Mouse (Mus musculus) MEL (cell line): ENCODE data around the gene Map4k1. TPM values are rescaled to one million over a fixed set of nuclear protein-coding genes. Genes with fewer than 3 reads are reported as not detected.

Experiments used
- DNase-seq: peaks from one replicate; pipeline ENCODE4 v3.0.0; 2011; ENCODE audit warnings: low read depth, low spot score
- H3K27ac ChIP-seq: 2 replicates; pipeline ENCODE4 v1.5.1; 2012; ENCODE audit warnings: low read depth, mild to moderate bottlenecking, control low read depth, low read length, moderate library complexity; ENCODE audit not compliant: control insufficient read depth
- H3K27me3 ChIP-seq, 2 experiments: fragments of 150-350 bp in 1 of 2; sonication (generic) in 1 of 2; 2 replicates each; pipeline ENCODE4 v1.6.1; 2012; ENCODE audit warnings: low read length in 2 of 2, mild to moderate bottlenecking in 2 of 2, improper control_type of control experiment in 1 of 2, moderate library complexity in 1 of 2; ENCODE audit not compliant: insufficient read depth in 2 of 2, control insufficient read depth in 1 of 2
- H3K36me3 ChIP-seq, 2 experiments: 2 replicates each; pipeline ENCODE4 v1.6.1; 2012 to 2014; ENCODE audit warnings: low read length in 2 of 2, improper control_type of control experiment in 1 of 2, inconsistent platforms in 1 of 2, mild to moderate bottlenecking in 1 of 2; ENCODE audit not compliant: insufficient read depth in 2 of 2, control insufficient read depth in 1 of 2
- H3K4me1 ChIP-seq, 2 experiments: fragments of 150-350 bp in 1 of 2; sonication (generic) in 1 of 2; 2 replicates each; pipeline ENCODE4 v1.6.1; 2012; ENCODE audit warnings: low read length in 2 of 2, improper control_type of control experiment in 1 of 2, mild to moderate bottlenecking in 1 of 2; ENCODE audit not compliant: insufficient read depth in 2 of 2, control insufficient read depth in 1 of 2
- H3K4me3 ChIP-seq, 2 experiments: fragments of 150-350 bp in 1 of 2; sonication (generic) in 1 of 2; 2 replicates each; pipeline ENCODE4 v1.5.1; 2012; ENCODE audit warnings: low read depth in 2 of 2, low read length in 2 of 2, mild to moderate bottlenecking in 2 of 2, moderate library complexity in 2 of 2, control low read depth in 1 of 2, improper control_type of control experiment in 1 of 2; ENCODE audit not compliant: control insufficient read depth in 1 of 2, insufficient read depth in 1 of 2
- H3K79me2 ChIP-seq: 2 replicates; pipeline ENCODE4 v1.6.1; 2012; ENCODE audit warnings: mild to moderate bottlenecking, low read length, moderate library complexity; ENCODE audit not compliant: control insufficient read depth, poor library complexity, insufficient read depth
- H3K9ac ChIP-seq: 2 replicates; pipeline ENCODE4 v1.6.1; 2012; ENCODE audit warnings: low read depth, mild to moderate bottlenecking, control low read depth, low read length, moderate library complexity; ENCODE audit not compliant: control insufficient read depth, poor library complexity, severe bottlenecking
- H3K9me3 ChIP-seq: fragments of 150-350 bp; sonication (generic); replicated peaks from 2 replicates; pipeline ENCODE4 v1.6.1; 2012; ENCODE audit warnings: mild to moderate bottlenecking, low read length, improper control_type of control experiment, moderate library complexity; ENCODE audit not compliant: insufficient read depth
- BHLHE40 ChIP-seq: IDR thresholded peaks from 2 replicates; pipeline ENCODE4 v1.6.1; 2012; ENCODE audit warnings: low read depth, mild to moderate bottlenecking, inconsistent platforms, low read length, improper control_type of control experiment, borderline replicate concordance
- CHD1 ChIP-seq: IDR thresholded peaks from 2 replicates; pipeline ENCODE4 v1.6.1; 2012; ENCODE audit warnings: low read depth, mild to moderate bottlenecking, inconsistent platforms, low read length, improper control_type of control experiment
- CHD2 ChIP-seq: IDR thresholded peaks from 2 replicates; pipeline ENCODE4 v1.6.1; 2011; ENCODE audit warnings: low read length, improper control_type of control experiment
- CTCF ChIP-seq, 3 experiments: IDR thresholded peaks in 2 of 3; conservative IDR thresholded peaks in 1 of 3; 2 replicates each; pipeline ENCODE4 v1.5.1; 2011 to 2012; ENCODE audit warnings: low read length in 3 of 3, low read depth in 2 of 3, mild to moderate bottlenecking in 2 of 3, improper control_type of control experiment in 1 of 3, inconsistent platforms in 1 of 3, mixed read lengths in 1 of 3, moderate library complexity in 1 of 3; ENCODE audit not compliant: control insufficient read depth in 1 of 3, insufficient read depth in 1 of 3, poor library complexity in 1 of 3, severe bottlenecking in 1 of 3
- E2F4 ChIP-seq: IDR thresholded peaks from 2 replicates; pipeline ENCODE4 v1.6.1; 2011; ENCODE audit warnings: low read depth, low read length, improper control_type of control experiment, borderline replicate concordance
- ELF1 ChIP-seq: IDR thresholded peaks from 2 replicates; pipeline ENCODE4 v1.6.1; 2014; ENCODE audit warnings: low read depth, mild to moderate bottlenecking, inconsistent platforms, low read length, improper control_type of control experiment, moderate library complexity
- EP300 ChIP-seq, 2 experiments: IDR thresholded peaks; 2 replicates each; pipeline ENCODE4 v1.6.1; 2011; ENCODE audit warnings: improper control_type of control experiment in 2 of 2, low read length in 2 of 2, low read depth in 1 of 2, mild to moderate bottlenecking in 1 of 2
- GATA1 ChIP-seq: IDR thresholded peaks from 2 replicates; pipeline ENCODE4 v1.6.1; 2011; ENCODE audit warnings: low read depth, low read length, improper control_type of control experiment
- HCFC1 ChIP-seq: IDR thresholded peaks from 2 replicates; pipeline ENCODE4 v1.6.1; 2012; ENCODE audit warnings: low read depth, mild to moderate bottlenecking, inconsistent platforms, low read length, improper control_type of control experiment, moderate library complexity
- KAT2A ChIP-seq: conservative IDR thresholded peaks from 2 replicates; pipeline ENCODE4 v1.6.1; 2012; ENCODE audit warnings: low read depth, low read length, improper control_type of control experiment, inconsistent platforms
- MAFK ChIP-seq: IDR thresholded peaks from 2 replicates; pipeline ENCODE4 v1.6.1; 2011; ENCODE audit warnings: low read depth, mild to moderate bottlenecking, low read length, improper control_type of control experiment, borderline replicate concordance
- MAZ ChIP-seq: IDR thresholded peaks from 2 replicates; pipeline ENCODE4 v1.6.1; 2012; ENCODE audit warnings: low read depth, mild to moderate bottlenecking, inconsistent platforms, low read length, improper control_type of control experiment
- MXI1 ChIP-seq: IDR thresholded peaks from 2 replicates; pipeline ENCODE4 v1.6.1; 2011; ENCODE audit warnings: mild to moderate bottlenecking, low read depth, low read length, improper control_type of control experiment
- MYB ChIP-seq: IDR thresholded peaks from 2 replicates; pipeline ENCODE4 v1.6.1; 2011; ENCODE audit warnings: mild to moderate bottlenecking, low read depth, low read length, improper control_type of control experiment
- MYC ChIP-seq: IDR thresholded peaks from 2 replicates; pipeline ENCODE4 v1.6.1; 2011; ENCODE audit warnings: low read depth, mild to moderate bottlenecking, low read length, improper control_type of control experiment, moderate library complexity
- NELFE ChIP-seq: IDR thresholded peaks from 2 replicates; pipeline ENCODE4 v1.6.1; 2011; ENCODE audit warnings: low read depth, low read length, improper control_type of control experiment
- NRF1 ChIP-seq: IDR thresholded peaks from 2 replicates; pipeline ENCODE4 v1.6.1; 2014; ENCODE audit warnings: low read depth, mild to moderate bottlenecking, inconsistent platforms, low read length, improper control_type of control experiment, moderate library complexity; ENCODE audit not compliant: poor library complexity, insufficient read depth, severe bottlenecking
- POLR2A ChIP-seq, 2 experiments: IDR thresholded peaks; 2 replicates each; pipeline ENCODE4 v1.6.1; 2011 to 2012; ENCODE audit warnings: low read length in 2 of 2, mild to moderate bottlenecking in 2 of 2, control low read depth in 1 of 2, improper control_type of control experiment in 1 of 2, low read depth in 1 of 2, moderate library complexity in 1 of 2; ENCODE audit not compliant: control insufficient read depth in 1 of 2, insufficient read depth in 1 of 2, poor library complexity in 1 of 2
- POLR2AphosphoS2 ChIP-seq: IDR thresholded peaks from 2 replicates; pipeline ENCODE4 v1.6.1; 2011; ENCODE audit warnings: low read length, improper control_type of control experiment
- POLR2AphosphoS5 ChIP-seq: IDR thresholded peaks from 2 replicates; pipeline ENCODE4 v1.6.1; 2012; ENCODE audit warnings: low read depth, borderline replicate concordance, mild to moderate bottlenecking, inconsistent platforms, low read length, moderate library complexity, mixed read lengths
- RAD21 ChIP-seq: IDR thresholded peaks from 2 replicates; pipeline ENCODE4 v1.6.1; 2011; ENCODE audit warnings: mild to moderate bottlenecking, low read depth, low read length, improper control_type of control experiment
- SIN3A ChIP-seq: IDR thresholded peaks from 2 replicates; pipeline ENCODE4 v1.6.1; 2012; ENCODE audit warnings: low read length, improper control_type of control experiment, inconsistent platforms
- TAL1 ChIP-seq: IDR thresholded peaks from 2 replicates; pipeline ENCODE4 v1.6.1; 2012; ENCODE audit warnings: mild to moderate bottlenecking, inconsistent platforms, low read length, moderate library complexity, mixed read lengths
- TBP ChIP-seq: IDR thresholded peaks from 2 replicates; pipeline ENCODE4 v1.8.0; 2011; ENCODE audit warnings: low read depth, low read length, improper control_type of control experiment
- UBTF ChIP-seq: IDR thresholded peaks from 2 replicates; pipeline ENCODE4 v1.6.1; 2012; ENCODE audit warnings: low read depth, mild to moderate bottlenecking, inconsistent platforms, low read length, improper control_type of control experiment, moderate library complexity, borderline replicate concordance; ENCODE audit not compliant: insufficient read depth
- USF2 ChIP-seq, 2 experiments: IDR thresholded peaks; 2 replicates each; pipeline ENCODE4 v1.6.1; 2011 to 2012; ENCODE audit warnings: improper control_type of control experiment in 2 of 2, low read length in 2 of 2, borderline replicate concordance in 1 of 2, inconsistent platforms in 1 of 2, low read depth in 1 of 2, mild to moderate bottlenecking in 1 of 2; ENCODE audit not compliant: insufficient read depth in 1 of 2
- ZC3H11A ChIP-seq: IDR thresholded peaks from 2 replicates; pipeline ENCODE4 v1.6.1; 2012; ENCODE audit warnings: low read depth, mild to moderate bottlenecking, inconsistent platforms, low read length, improper control_type of control experiment
- ZKSCAN1 ChIP-seq: IDR thresholded peaks from 2 replicates; pipeline ENCODE4 v1.6.1; 2012; ENCODE audit warnings: low read depth, mild to moderate bottlenecking, inconsistent platforms, low read length, improper control_type of control experiment, moderate library complexity
- ZMIZ1 ChIP-seq: IDR thresholded peaks from 2 replicates; pipeline ENCODE4 v1.6.1; 2012; ENCODE audit warnings: low read depth, mild to moderate bottlenecking, inconsistent platforms, low read length, improper control_type of control experiment, moderate library complexity
- ZNF384 ChIP-seq: IDR thresholded peaks from 2 replicates; pipeline ENCODE4 v1.6.1; 2012; ENCODE audit warnings: low read depth, mild to moderate bottlenecking, inconsistent platforms, low read length, improper control_type of control experiment
- polyA plus RNA-seq, 2 experiments: library from polyadenylated mRNA; stranded (reverse) in 1 of 2; unstranded in 1 of 2; fragments of >175 nt in 1 of 2; fragments of >200 nt in 1 of 2; gene quantifications; 2 replicates each; pipeline versions ENCODE4 v1.2.1 to v1.2.4; 2012; ENCODE audit warnings: low replicate concordance in 2 of 2, low read depth in 1 of 2; ENCODE audit not compliant: insufficient read length in 2 of 2, insufficient read depth in 1 of 2, missing spikeins in 1 of 2
- total RNA-seq: library from RNA; depleted of rRNA; stranded (reverse); fragments of 300-350 nt; gene quantifications from 2 replicates; pipeline ENCODE4 v1.2.3, GENCODE M21; 2012

The Map4k1 gene
- total and polyA plus RNA-seq, 3 experiments = 17.3 to 50.8 TPM; not detected in 1

- H3K9me3 ChIP-seq = no peaks in the 10 kb centered on the region
- H3K9ac ChIP-seq = no peak overlapping the region
- peak overlapping the region; percentile 78 for H3K27ac ChIP-seq
- TF ChIP-seq GATA1 = no peak
- no peak for TF ChIP-seq ELF1
- TF ChIP-seq CHD2 = no peak
- no peak for TF ChIP-seq NELFE
- TF ChIP-seq USF2 (IDR thresholded peaks at IDR 0.05; ENCODE audit: borderline replicate concordance in 1 of 2, insufficient read depth in 1 of 2, low read depth in 1 of 2, low read length in 2 of 2) = no peak
- no peak for TF ChIP-seq CHD1
- TF ChIP-seq ZC3H11A = no peak
- no peak for TF ChIP-seq MXI1
- no peak for TF ChIP-seq TAL1
- TF ChIP-seq KAT2A = no peak
- peaks cover 3 to 73% of the 10 kb centered on the region in 2 experiments; a peak in 3 of 4 replicates for H3K36me3 ChIP-seq
- no peaks in the 10 kb centered on the region for H3K27me3 ChIP-seq
- peaks cover 42 to 57% of the 10 kb centered on the region in 2 experiments for H3K4me1 ChIP-seq
- H3K79me2 ChIP-seq = peaks cover 69% of the 10 kb centered on the region
- 0 out of 4 replicates have a peak overlapping the region, but pooled peaks of 1 of the 2 experiments have one; percentile 20 for H3K4me3 ChIP-seq
- DNase-seq = no peak
Observed at GRCm38 (mm10) chr7:28958770-28959169, 23.1 kb upstream of the Map4k1 start.

GRCm38 (mm10) chr7:28959505-28960045 lies 22.3 kb upstream of the Map4k1 start:
- no peaks in the 10 kb centered on the region for H3K27me3 ChIP-seq
- H3K27ac ChIP-seq = peak overlapping the region; percentile 78
- peak overlapping the region; percentile 68 to 73 for H3K4me3 ChIP-seq
- no peaks in the 10 kb centered on the region for H3K9me3 ChIP-seq
- H3K36me3 ChIP-seq = peaks cover 2 to 66% of the 10 kb centered on the region in 2 experiments; a peak in 3 of 4 replicates
- DNase-seq = peak; percentile 88
- peaks cover 38 to 53% of the 10 kb centered on the region in 2 experiments for H3K4me1 ChIP-seq
- peaks cover 68% of the 10 kb centered on the region for H3K79me2 ChIP-seq
- H3K9ac ChIP-seq = peak overlapping the region; percentile 77
- TF ChIP-seq CHD2 (no peak; the same call in 1 of the 2 replicates), TBP (0 out of 2 replicates have a peak, but pooled peaks have one; percentile 38), ZMIZ1 (no peak), CHD1 (no peak), MAFK (no peak), POLR2AphosphoS5 (no peak), E2F4 (no peak), SIN3A (peak; percentile 86), POLR2AphosphoS2 (no peak), EP300 (IDR thresholded peaks at IDR 0.05; ENCODE audit: low read depth in 1 of 2, low read length in 2 of 2) (peak; percentile 79 to 85), BHLHE40 (no peak), TAL1 (peak; percentile 81), CTCF (IDR thresholded peaks at IDR 0.05 in 2 of 3, conservative IDR thresholded peaks at IDR 0.05 in 1 of 3; ENCODE audit: control insufficient read depth in 1 of 3, insufficient read depth in 1 of 3, low read depth in 2 of 3, low read length in 3 of 3, poor library complexity in 1 of 3, severe bottlenecking in 1 of 3) (no peak), RAD21 (no peak), MYB (no peak), USF2 (IDR thresholded peaks at IDR 0.05; ENCODE audit: borderline replicate concordance in 1 of 2, insufficient read depth in 1 of 2, low read depth in 1 of 2, low read length in 2 of 2) (no peak), NRF1 (no peak), MYC (0 out of 2 replicates have a peak, but pooled peaks have one; percentile 44), ZNF384 (peak; percentile 55), POLR2A (IDR thresholded peaks at IDR 0.05; ENCODE audit: control insufficient read depth in 1 of 2, insufficient read depth in 1 of 2, low read depth in 1 of 2, low read length in 2 of 2, poor library complexity in 1 of 2) (no peak), ELF1 (no peak), HCFC1 (peak; percentile 35; the same call in 1 of the 2 replicates), GATA1 (peak; percentile 84), UBTF (no peak), MAZ (peak; percentile 51; the same call in 1 of the 2 replicates), ZKSCAN1 (no peak)
